Mouse (Mus musculus): ENCODE results near the gene Trpm3. TPM values are rescaled to one million over a fixed set of nuclear protein-coding genes. Genes with fewer than 3 reads are reported as not detected.

Trpm3 gene
- polyA plus RNA-seq, 1 experiment from 2014 or later = 3.2 TPM

- WGBS = 82% methylated on average over 4 of the region's 4 CpGs
- H3K4me1 ChIP-seq (ENCODE audit: insufficient read depth, low read length) = no peaks in the 10 kb centered on the region
- no peak overlapping the region for H3K27ac ChIP-seq (ENCODE audit: low read length)
- H3K4me2 ChIP-seq (replicated peaks; ENCODE audit: low read depth, low read length) = no peak overlapping the region
- no peak for ATAC-seq (ENCODE audit: low FRiP score, low TSS enrichment)
- no peaks in the 10 kb centered on the region for H3K36me3 ChIP-seq (ENCODE audit: insufficient read depth, low read length)
- H3K4me3 ChIP-seq (ENCODE audit: low read length) = no peak overlapping the region
- no peaks in the 10 kb centered on the region for H3K9me3 ChIP-seq (ENCODE audit: low read length)
- H3K27me3 ChIP-seq (ENCODE audit: insufficient read depth, low read length) = no peaks in the 10 kb centered on the region
- H3K9ac ChIP-seq (replicated peaks; ENCODE audit: low read length) = no peak overlapping the region
Measured at GRCm38 (mm10) chr19:22665401-22665800, 526.6 kb downstream of the Trpm3 start.

- no peaks in the 10 kb centered on the region for H3K27me3 ChIP-seq (ENCODE audit: insufficient read depth, low read length)
- H3K27ac ChIP-seq (ENCODE audit: low read length) = no peak overlapping the region
- no peaks in the 10 kb centered on the region for H3K9me3 ChIP-seq (ENCODE audit: low read length)
- no peak for ATAC-seq (ENCODE audit: low FRiP score, low TSS enrichment)
- H3K36me3 ChIP-seq (ENCODE audit: insufficient read depth, low read length) = no peaks in the 10 kb centered on the region
- no peak overlapping the region for H3K9ac ChIP-seq (replicated peaks; ENCODE audit: low read length)
- no peaks in the 10 kb centered on the region for H3K4me1 ChIP-seq (ENCODE audit: insufficient read depth, low read length)
- WGBS = 63% methylated on average over 8 of the region's 8 CpGs
- H3K4me2 ChIP-seq (replicated peaks; ENCODE audit: low read depth, low read length) = no peak overlapping the region
- H3K4me3 ChIP-seq (ENCODE audit: low read length) = no peak overlapping the region
Measured at GRCm38 (mm10) chr19:22670222-22670621, 531.4 kb downstream of the Trpm3 start.

- Histone ChIP-seq H3K9me3 (ENCODE audit: low read length) (no peaks in the 10 kb centered on the region), H3K4me3 (ENCODE audit: low read length) (no peak overlapping the region), H3K27ac (ENCODE audit: low read length) (no peak overlapping the region), H3K36me3 (ENCODE audit: insufficient read depth, low read length) (no peaks in the 10 kb centered on the region), H3K4me1 (ENCODE audit: insufficient read depth, low read length) (no peaks in the 10 kb centered on the region), H3K27me3 (ENCODE audit: insufficient read depth, low read length) (no peaks in the 10 kb centered on the region), H3K9ac (replicated peaks; ENCODE audit: low read length) (no peak overlapping the region), H3K4me2 (replicated peaks; ENCODE audit: low read depth, low read length) (no peak overlapping the region)
- 90% methylated on average over 3 of the region's 3 CpGs for WGBS
- no peak for ATAC-seq (ENCODE audit: low FRiP score, low TSS enrichment)
Measured at GRCm38 (mm10) chr19:22672892-22673291, 534.0 kb downstream of the Trpm3 start.

DNA sequence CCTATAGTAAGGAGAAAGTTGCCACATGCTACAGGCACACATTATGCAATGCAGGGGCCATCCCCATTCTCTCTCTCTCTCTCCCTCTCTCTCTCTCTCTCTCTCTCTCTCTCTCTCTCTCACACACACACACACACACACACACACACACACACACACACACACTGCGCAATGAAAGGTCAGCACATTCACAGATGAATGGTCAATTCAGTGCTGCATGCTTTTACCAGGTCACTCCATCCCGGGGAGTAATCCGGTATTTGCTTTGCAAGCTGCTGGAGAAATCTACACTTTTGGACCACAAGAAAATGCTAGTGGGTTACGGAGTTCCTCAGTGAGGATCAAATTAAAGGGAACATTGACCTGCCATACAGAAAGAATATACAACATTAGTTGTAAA lies 537.4 kb downstream of the Trpm3 start:
- WGBS = 77% methylated on average over 4 of the region's 4 CpGs
- ATAC-seq (ENCODE audit: low FRiP score, low TSS enrichment) = no peak
- no peak overlapping the region for H3K9ac ChIP-seq (replicated peaks; ENCODE audit: low read length)

GRCm38 (mm10) chr19:22682238-22682637 lies 543.4 kb downstream of the Trpm3 start:
- no peaks in the 10 kb centered on the region for H3K9me3 ChIP-seq (ENCODE audit: low read length)
- WGBS = 83% methylated on average over 6 of the region's 6 CpGs
- no peak overlapping the region for H3K4me2 ChIP-seq (replicated peaks; ENCODE audit: low read depth, low read length)
- H3K27ac ChIP-seq (ENCODE audit: low read length) = no peak overlapping the region
- H3K27me3 ChIP-seq (ENCODE audit: insufficient read depth, low read length) = no peaks in the 10 kb centered on the region
- H3K4me1 ChIP-seq (ENCODE audit: insufficient read depth, low read length) = no peaks in the 10 kb centered on the region
- H3K4me3 ChIP-seq (ENCODE audit: low read length) = no peak overlapping the region
- H3K36me3 ChIP-seq (ENCODE audit: insufficient read depth, low read length) = no peaks in the 10 kb centered on the region
- ATAC-seq (ENCODE audit: low FRiP score, low TSS enrichment) = no peak
- no peak overlapping the region for H3K9ac ChIP-seq (replicated peaks; ENCODE audit: low read length)

More for the DNA sequence above, 537.4 kb downstream of the Trpm3 start:
- Histone ChIP-seq H3K4me1 (ENCODE audit: insufficient read depth, low read length) (no peaks in the 10 kb centered on the region), H3K36me3 (ENCODE audit: insufficient read depth, low read length) (no peaks in the 10 kb centered on the region), H3K4me3 (ENCODE audit: low read length) (no peak overlapping the region), H3K27me3 (ENCODE audit: insufficient read depth, low read length) (no peaks in the 10 kb centered on the region), H3K9me3 (ENCODE audit: low read length) (no peaks in the 10 kb centered on the region), H3K27ac (ENCODE audit: low read length) (no peak overlapping the region), H3K4me2 (replicated peaks; ENCODE audit: low read depth, low read length) (no peak overlapping the region)

GRCm38 (mm10) chr19:22691995-22692394 lies 553.1 kb downstream of the Trpm3 start:
- Histone ChIP-seq H3K4me1 (ENCODE audit: insufficient read depth, low read length) (peaks cover 13% of the 10 kb centered on the region), H3K4me2 (replicated peaks; ENCODE audit: low read depth, low read length) (no peak overlapping the region; the same call in 1 of the 2 replicates), H3K36me3 (ENCODE audit: insufficient read depth, low read length) (no peaks in the 10 kb centered on the region), H3K9ac (replicated peaks; ENCODE audit: low read length) (no peak overlapping the region), H3K27ac (ENCODE audit: low read length) (no peak overlapping the region), H3K27me3 (ENCODE audit: insufficient read depth, low read length) (no peaks in the 10 kb centered on the region), H3K9me3 (ENCODE audit: low read length) (no peaks in the 10 kb centered on the region), H3K4me3 (ENCODE audit: low read length) (no peak overlapping the region)
- no peak for ATAC-seq (ENCODE audit: low FRiP score, low TSS enrichment)
- WGBS = 73% methylated on average over 5 of the region's 5 CpGs

GRCm38 (mm10) chr19:22692553-22692952 lies 553.7 kb downstream of the Trpm3 start:
- no peaks in the 10 kb centered on the region for H3K27me3 ChIP-seq (ENCODE audit: insufficient read depth, low read length)
- peak overlapping the region; percentile 14; the same call in 1 of the 2 replicates for H3K9ac ChIP-seq (replicated peaks; ENCODE audit: low read length)
- ATAC-seq (ENCODE audit: low FRiP score, low TSS enrichment) = peak; percentile 86
- H3K27ac ChIP-seq (ENCODE audit: low read length) = peak overlapping the region; percentile 67
- H3K36me3 ChIP-seq (ENCODE audit: insufficient read depth, low read length) = no peaks in the 10 kb centered on the region
- H3K4me3 ChIP-seq (ENCODE audit: low read length) = peak overlapping the region; percentile 21
- H3K4me2 ChIP-seq (replicated peaks; ENCODE audit: low read depth, low read length) = peak overlapping the region; percentile 39
- peaks cover 13% of the 10 kb centered on the region for H3K4me1 ChIP-seq (ENCODE audit: insufficient read depth, low read length)
- WGBS = 17% methylated on average over 4 of the region's 4 CpGs
- H3K9me3 ChIP-seq (ENCODE audit: low read length) = no peaks in the 10 kb centered on the region

GRCm38 (mm10) chr19:22692956-22693355 lies 554.1 kb downstream of the Trpm3 start:
- peak overlapping the region; percentile 67 for H3K27ac ChIP-seq (ENCODE audit: low read length)
- peaks cover 13% of the 10 kb centered on the region for H3K4me1 ChIP-seq (ENCODE audit: insufficient read depth, low read length)
- no peaks in the 10 kb centered on the region for H3K27me3 ChIP-seq (ENCODE audit: insufficient read depth, low read length)
- H3K4me2 ChIP-seq (replicated peaks; ENCODE audit: low read depth, low read length) = peak overlapping the region; percentile 39
- no peaks in the 10 kb centered on the region for H3K9me3 ChIP-seq (ENCODE audit: low read length)
- 29% methylated on average over 5 of the region's 5 CpGs for WGBS
- ATAC-seq (ENCODE audit: low FRiP score, low TSS enrichment) = peak; percentile 62; the same call in 1 of the 2 replicates
- H3K36me3 ChIP-seq (ENCODE audit: insufficient read depth, low read length) = no peaks in the 10 kb centered on the region
- H3K9ac ChIP-seq (replicated peaks; ENCODE audit: low read length) = peak overlapping the region; percentile 14; the same call in 1 of the 2 replicates
- H3K4me3 ChIP-seq (ENCODE audit: low read length) = peak overlapping the region; percentile 21

GRCm38 (mm10) chr19:22695423-22695822 lies 556.6 kb downstream of the Trpm3 start:
- ATAC-seq (ENCODE audit: low FRiP score, low TSS enrichment) = no peak
- H3K4me2 ChIP-seq (replicated peaks; ENCODE audit: low read depth, low read length) = no peak overlapping the region
- H3K27me3 ChIP-seq (ENCODE audit: insufficient read depth, low read length) = no peaks in the 10 kb centered on the region

DNA sequence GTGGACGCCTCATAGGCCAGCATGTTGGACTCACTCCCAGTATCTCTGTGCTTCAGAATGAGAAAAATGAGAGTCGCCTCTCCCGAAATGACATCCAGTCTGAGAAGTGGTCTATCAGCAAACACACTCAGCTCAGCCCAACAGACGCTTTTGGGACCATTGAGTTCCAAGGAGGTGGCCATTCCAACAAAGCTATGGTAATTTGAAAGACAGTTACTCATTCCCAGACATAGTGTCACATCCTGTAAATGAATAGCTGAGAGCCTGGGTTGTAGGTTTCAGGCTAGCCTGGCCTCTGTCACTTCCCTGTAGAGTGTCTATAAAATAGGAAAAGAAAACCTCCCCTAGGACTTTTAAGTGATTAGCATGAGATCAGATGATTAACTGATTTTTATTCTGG lies 559.9 kb downstream of the Trpm3 start:
- H3K4me3 ChIP-seq (ENCODE audit: low read length) = no peak overlapping the region
- H3K4me1 ChIP-seq (ENCODE audit: insufficient read depth, low read length) = peaks cover 15% of the 10 kb centered on the region
- peak; percentile 69; the same call in 1 of the 2 replicates for ATAC-seq (ENCODE audit: low FRiP score, low TSS enrichment)
- 78% methylated on average over 4 of the region's 4 CpGs for WGBS
- H3K4me2 ChIP-seq (replicated peaks; ENCODE audit: low read depth, low read length) = no peak overlapping the region
- no peaks in the 10 kb centered on the region for H3K36me3 ChIP-seq (ENCODE audit: insufficient read depth, low read length)
- H3K27ac ChIP-seq (ENCODE audit: low read length) = no peak overlapping the region
- no peak overlapping the region for H3K9ac ChIP-seq (replicated peaks; ENCODE audit: low read length)
- H3K9me3 ChIP-seq (ENCODE audit: low read length) = no peaks in the 10 kb centered on the region
- no peaks in the 10 kb centered on the region for H3K27me3 ChIP-seq (ENCODE audit: insufficient read depth, low read length)

More at GRCm38 (mm10) chr19:22695423-22695822, 556.6 kb downstream of the Trpm3 start:
- Histone ChIP-seq H3K36me3 (ENCODE audit: insufficient read depth, low read length) (no peaks in the 10 kb centered on the region), H3K4me1 (ENCODE audit: insufficient read depth, low read length) (peaks cover 14% of the 10 kb centered on the region), H3K4me3 (ENCODE audit: low read length) (no peak overlapping the region), H3K9ac (replicated peaks; ENCODE audit: low read length) (no peak overlapping the region), H3K9me3 (ENCODE audit: low read length) (no peaks in the 10 kb centered on the region), H3K27ac (ENCODE audit: low read length) (no peak overlapping the region)
- WGBS = 18% methylated on average over 2 of the region's 2 CpGs

All from kidney, embryonic 16.5 days (tissue).